Comparison of ENCODE assay signal across 21 mouse cellular contexts in genomic region chr5:126875842-126876241, GRCm38 (mm10).
"Had no signal": no experiment of that assay in that cellular context is flagged by ENCODE, and none has a peak within 500 bp of the region (broad histone marks: within the 10 kb centered on the region; RNA-seq: fewer than 3 reads in every experiment).

No protein-coding gene starts in this region.

- H3K9ac ChIP-seq: limb, embryonic 13.5 days; liver, embryonic 12.5 days; liver, embryonic 15.5 days; midbrain, embryonic 12.5 days; midbrain, embryonic 15.5 days; neural tube, embryonic 12.5 days; neural tube, embryonic 15.5 days; stomach, embryonic 15.5 days had no signal

- H3K27me3 ChIP-seq: limb, embryonic 13.5 days; liver, embryonic 12.5 days; liver, embryonic 15.5 days; midbrain, embryonic 12.5 days; midbrain, embryonic 15.5 days; neural tube, embryonic 12.5 days; neural tube, embryonic 15.5 days; stomach, embryonic 15.5 days had no signal

- H3K36me3 ChIP-seq: limb, embryonic 10.5 days; limb, embryonic 13.5 days; liver, embryonic 12.5 days; liver, embryonic 15.5 days; midbrain, embryonic 12.5 days; midbrain, embryonic 15.5 days; neural tube, embryonic 12.5 days; neural tube, embryonic 15.5 days; stomach, embryonic 15.5 days had no signal

- H3K27ac ChIP-seq: layer of hippocampus, adult 2 months; limb, embryonic 10.5 days; limb, embryonic 13.5 days; liver, embryonic 12.5 days; liver, embryonic 15.5 days; midbrain, embryonic 12.5 days; midbrain, embryonic 15.5 days; neural tube, embryonic 12.5 days; neural tube, embryonic 15.5 days; stomach, embryonic 15.5 days had no signal

- ATAC-seq: intestine, embryonic 16.5 days; liver, embryonic 12.5 days; midbrain, embryonic 15.5 days had no signal

- H3K4me1 ChIP-seq: liver, embryonic 12.5 days; liver, embryonic 15.5 days; midbrain, embryonic 12.5 days; midbrain, embryonic 15.5 days; neural tube, embryonic 12.5 days; neural tube, embryonic 15.5 days; stomach, embryonic 15.5 days had no signal

- DNase-seq: kidney, adult 18-20 months; kidney, adult 9 months; kidney, postnatal 14 days; layer of hippocampus, adult 9-11 months; liver; right cerebral cortex, adult 18-20 months; right cerebral cortex, postnatal 14 days; right cerebral cortex, postnatal 4 days; spleen, adult 18-20 months; thymus, postnatal 25 days had no signal

- H3K4me3 ChIP-seq: layer of hippocampus, adult 2 months; limb, embryonic 10.5 days; limb, embryonic 13.5 days; liver, embryonic 12.5 days; liver, embryonic 15.5 days; midbrain, embryonic 12.5 days; midbrain, embryonic 15.5 days; neural tube, embryonic 12.5 days; neural tube, embryonic 15.5 days; stomach, embryonic 15.5 days had no signal

- H3K4me2 ChIP-seq: limb, embryonic 13.5 days; liver, embryonic 12.5 days; liver, embryonic 15.5 days; midbrain, embryonic 12.5 days; midbrain, embryonic 15.5 days; neural tube, embryonic 12.5 days; neural tube, embryonic 15.5 days; stomach, embryonic 15.5 days had no signal

- H3K9me3 ChIP-seq: limb, embryonic 10.5 days; liver, embryonic 15.5 days; midbrain, embryonic 12.5 days; midbrain, embryonic 15.5 days; neural tube, embryonic 12.5 days; neural tube, embryonic 15.5 days; stomach, embryonic 15.5 days had no signal
